Mouse (Mus musculus) common myeloid progenitor, adult 5-6 weeks (primary cell): Measurements from ENCODE around the gene Hspe1. TPM values are rescaled to one million over a fixed set of nuclear protein-coding genes. Genes with fewer than 3 reads are reported as not detected.

Experiments used
- ATAC-seq: replicated peaks from 2 replicates; pipeline ENCODE4 v1.8.0; 2016; ENCODE audit warnings: low read depth, mild to moderate bottlenecking, moderate TSS enrichment, inconsistent platforms; ENCODE audit not compliant: poor library complexity, severe bottlenecking
- total RNA-seq: library from RNA; stranded (forward); fragments of 200-1000, 187-1606 nt; gene quantifications from 2 replicates; pipeline ENCODE4 v1.2.3, GENCODE M21; 2017

Hspe1 gene
- total RNA-seq, 1 experiment from 2014 or later, result 548 TPM

DNA sequence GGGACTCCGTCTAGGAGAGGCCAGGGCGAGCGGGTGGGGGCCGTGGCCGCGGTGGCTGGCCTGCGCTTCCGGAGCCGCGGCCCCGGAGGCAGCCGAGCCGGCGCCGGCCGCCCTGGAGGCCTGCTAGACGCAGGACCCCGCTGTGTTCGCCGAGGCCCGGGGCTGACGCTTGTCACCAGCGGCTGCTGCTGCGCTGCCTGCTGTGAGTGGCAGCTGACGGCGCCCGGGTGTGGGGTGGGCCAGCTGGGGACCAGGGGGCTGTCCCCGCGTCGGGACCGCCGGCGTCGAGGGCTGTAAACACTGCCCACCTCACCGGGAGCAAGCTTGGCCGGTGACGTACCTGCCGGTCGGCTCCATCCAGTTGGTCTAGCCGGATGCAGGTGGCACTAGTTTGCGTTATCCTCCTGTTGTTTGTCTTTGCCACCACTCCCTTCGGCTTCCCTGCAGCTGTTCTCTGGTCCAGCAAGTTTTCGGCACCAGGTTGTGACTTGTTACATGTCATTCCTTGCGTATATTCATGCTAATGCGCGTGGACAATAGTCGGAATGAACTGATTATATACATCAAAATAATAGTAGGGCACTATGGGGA lies 43.6 kb downstream of the Hspe1 start:
- ATAC-seq, result peak; percentile 30

DNA sequence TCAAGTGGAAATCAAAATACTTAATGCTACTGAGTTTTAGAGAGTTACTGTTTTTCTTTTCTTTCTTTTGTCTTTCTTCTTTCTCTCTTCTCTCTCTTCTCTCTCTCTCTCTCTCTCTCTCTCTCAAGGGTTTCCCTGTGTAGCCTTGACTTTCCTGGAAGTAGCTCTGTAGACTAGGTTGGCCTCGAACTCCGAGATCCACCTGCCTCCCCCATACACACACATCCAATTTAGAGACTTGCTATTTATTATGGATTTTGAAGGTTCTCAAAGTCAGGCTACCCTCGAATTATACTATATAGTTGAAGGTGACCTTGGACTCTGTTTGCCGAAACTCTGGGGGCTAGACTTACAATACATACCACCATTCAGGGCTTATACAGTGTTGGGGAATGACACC lies 44.4 kb downstream of the Hspe1 start:
- no peak for ATAC-seq

DNA sequence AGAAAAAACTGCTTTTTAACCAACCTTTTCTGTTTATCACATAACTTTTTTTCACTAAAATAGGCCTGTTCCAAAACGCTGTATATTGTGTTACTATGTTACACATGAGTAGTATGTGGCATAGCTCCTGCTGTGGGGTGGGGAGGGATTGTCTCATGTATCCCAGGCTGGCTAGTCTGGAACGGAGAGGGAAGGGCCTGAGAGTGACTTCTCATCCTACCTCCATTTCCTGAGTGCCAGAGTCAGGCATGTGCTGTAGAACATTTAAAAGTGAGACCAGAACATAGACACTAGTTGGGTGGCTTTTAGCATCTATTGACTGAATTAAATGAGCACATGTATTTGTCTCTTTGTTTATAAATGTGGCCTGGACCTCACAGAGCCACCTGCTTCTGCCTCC lies 45.2 kb downstream of the Hspe1 start:
- ATAC-seq, result no peak

DNA sequence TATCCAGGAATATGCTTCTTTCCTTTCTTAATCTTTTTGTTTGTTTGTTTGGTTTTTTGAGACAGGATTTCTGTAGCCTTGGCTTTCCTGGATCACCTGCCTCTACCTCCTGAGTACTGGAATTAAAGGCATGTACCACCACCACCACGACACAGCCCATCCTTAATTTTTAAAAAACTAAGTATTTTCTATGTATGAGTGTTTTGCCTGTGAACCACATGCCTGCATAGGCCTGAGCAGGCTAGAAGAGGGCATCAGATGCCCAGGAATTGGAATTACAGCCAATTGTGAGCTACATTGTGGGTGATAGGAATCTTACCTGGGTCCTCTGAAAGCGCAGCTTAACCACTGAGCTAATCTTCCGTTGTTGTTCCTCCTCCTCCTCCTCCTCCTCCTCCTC lies 46.4 kb downstream of the Hspe1 start:
- ATAC-seq, result no peak

DNA sequence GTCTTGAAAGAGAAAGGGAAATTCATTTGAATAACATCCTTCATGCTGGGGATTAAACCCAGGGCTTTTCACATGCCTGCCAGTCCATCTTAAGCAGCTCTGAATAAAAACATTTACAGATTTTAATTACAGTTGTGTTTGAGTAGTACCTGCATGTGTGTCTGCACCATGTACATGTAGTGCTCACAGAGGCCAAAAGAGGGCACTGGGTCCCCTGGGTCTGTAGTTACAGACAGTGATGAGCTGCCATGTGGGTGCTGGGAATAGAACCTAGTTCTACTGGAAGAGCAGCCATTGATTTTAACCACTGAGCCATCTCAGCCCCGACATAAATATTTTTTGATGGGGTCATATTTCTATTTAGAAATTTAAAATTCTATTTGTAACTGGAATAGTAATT lies 47.9 kb downstream of the Hspe1 start:
- ATAC-seq, result no peak

Other genes starting within 250 kb of the Hspe1 start
- 38.8 and 51.0 TPM in 2 replicates for gene Ankrd44, start 161.7 kb upstream of the Hspe1 start, total RNA-seq
- gene Sf3b1, start 60.7 kb upstream of the Hspe1 start, total RNA-seq, result 307 and 355 TPM in 2 replicates
- 15.6 and 23.1 TPM in 2 replicates for gene Coq10b, start 35.4 kb upstream of the Hspe1 start, total RNA-seq
- 519 and 524 TPM in 2 replicates for gene Hspd1, start 111 bp downstream of the Hspe1 start, total RNA-seq
- gene Mob4, start 43.1 kb downstream of the Hspe1 start, total RNA-seq, result 45.9 and 62.2 TPM in 2 replicates
- gene Rftn2, start 138.7 kb downstream of the Hspe1 start, total RNA-seq, result 2.5 and 2.7 TPM in 2 replicates
- gene Mars2, start 149.0 kb downstream of the Hspe1 start, total RNA-seq, result 10.1 and 10.9 TPM in 2 replicates